Mouse (Mus musculus) lung, postnatal 36 days (tissue): ENCODE results near the gene Eed.
A peak's percentile ranks its signal among the peaks of the same experiment; 100 is the strongest.

Experiments used
- DNase-seq: peaks from one replicate; pipeline ENCODE4 v3.0.0; 2022; ENCODE audit warnings: mixed read lengths

Gene Eed

GRCm38 (mm10) chr7:89907950-89908349, 72.8 kb downstream of the Eed start:
- peak; percentile 86 for DNase-seq
